Mouse (Mus musculus): Measurements from ENCODE around the gene Nbr1.

GRCm38 (mm10) chr11:101568421-101568820 lies 16.5 kb downstream of the Nbr1 start:
- TF ChIP-seq CTCF (IDR thresholded peaks at IDR 0.05; ENCODE audit: low read depth) (no peak), EP300 (IDR thresholded peaks at IDR 0.05; ENCODE audit: low read depth) (no peak)

Data from heart, postnatal 0 days (tissue).